Mouse (Mus musculus) kidney, postnatal 0 days (tissue): ENCODE data around the gene Zyg11b. TPM values are rescaled to one million over a fixed set of nuclear protein-coding genes. Genes with fewer than 3 reads are reported as not detected.
A peak's percentile ranks its signal among the peaks of the same experiment; 100 is the strongest.

ENCODE experiments used
- ATAC-seq: fragments of 200-750 bp; cut with Nextera tagmentation; replicated peaks from 2 replicates; pipeline ENCODE4 v1.8.0; 2017; ENCODE audit warnings: low read depth, moderate number of reproducible peaks, moderate TSS enrichment, moderate library complexity; ENCODE audit not compliant: low FRiP score
- DNase-seq: peaks from one replicate; pipeline ENCODE4 v3.0.0-alpha.2; 2016; ENCODE audit warnings: low spot score
- H3K27ac ChIP-seq: fragments of 300-500 bp; sonication (generic); 2 replicates; pipeline ENCODE4 v1.5.1; 2014; ENCODE audit warnings: mild to moderate bottlenecking
- H3K27me3 ChIP-seq: fragments of 300-500 bp; sonication (generic); 2 replicates; pipeline ENCODE4 v1.6.1; 2014; ENCODE audit warnings: low read length, mixed read lengths; ENCODE audit not compliant: insufficient read depth
- H3K36me3 ChIP-seq: fragments of 300-500 bp; sonication (generic); 2 replicates; pipeline ENCODE4 v1.6.1; 2014; ENCODE audit warnings: low read length, mixed read lengths; ENCODE audit not compliant: insufficient read depth
- H3K4me1 ChIP-seq: fragments of 300-500 bp; sonication (generic); replicated peaks from 2 replicates; pipeline ENCODE4 v1.6.1; 2014; ENCODE audit warnings: antibody characterized with exemption, low read length, mixed read lengths; ENCODE audit not compliant: insufficient read depth
- H3K4me2 ChIP-seq: fragments of 300-500 bp; sonication (generic); 2 replicates; pipeline ENCODE4 v1.6.1; 2014; ENCODE audit warnings: mild to moderate bottlenecking, low read length, moderate library complexity, mixed read lengths
- H3K4me3 ChIP-seq: fragments of 300-500 bp; sonication (generic); replicated peaks from 2 replicates; pipeline ENCODE4 v1.5.1; 2014; ENCODE audit warnings: low read depth, low read length
- H3K9ac ChIP-seq: fragments of 300-500 bp; sonication (generic); 2 replicates; pipeline ENCODE4 v1.6.1; 2014; ENCODE audit warnings: low read depth, low read length
- H3K9me3 ChIP-seq: fragments of 300-500 bp; sonication (generic); replicated peaks from 2 replicates; pipeline ENCODE4 v1.6.1; 2016; ENCODE audit warnings: low read length, inconsistent platforms, mixed read lengths
- CTCF ChIP-seq: IDR thresholded peaks from 2 replicates; pipeline ENCODE4 v1.5.1; 2016; ENCODE audit warnings: antibody characterized with exemption, low read depth, mild to moderate bottlenecking, moderate library complexity
- WGBS: fragments of 180-500 bp; shearing (Covaris S2); extraction: QIAGEN DNeasy Blood & Tissue Kit; methylation state at CpG from one replicate; pipeline ENCODE4 v1.1.7; 2014; 5-methylcytosine and 5-hydroxymethylcytosine counted together
- polyA plus RNA-seq: library from polyadenylated mRNA; unstranded; fragments of >200 nt; fragmentation: Nextera tagmentation; extraction: Ambion mirVana; gene quantifications from 2 replicates; pipeline ENCODE4 v1.2.1, GENCODE M21; 2015

Gene Zyg11b
- polyA plus RNA-seq, 1 experiment from 2014 or later, result 7.4 TPM

- Histone ChIP-seq H3K36me3 (no peaks in the 10 kb centered on the region), H3K9ac (no peak overlapping the region), H3K4me2 (no peak overlapping the region), H3K4me1 (peaks cover 20% of the 10 kb centered on the region), H3K9me3 (no peaks in the 10 kb centered on the region), H3K27me3 (no peaks in the 10 kb centered on the region), H3K27ac (peak overlapping the region; percentile 42; the same call in 1 of the 2 replicates), H3K4me3 (no peak overlapping the region)
- no peak for TF ChIP-seq CTCF
- ATAC-seq (no peak), DNase-seq (peak; percentile 83)
- 13% methylated on average over 7 of the region's 7 CpGs for WGBS
Observed at GRCm38 (mm10) chr4:108344631-108345083, 43.8 kb upstream of the Zyg11b start.

GRCm38 (mm10) chr4:108339277-108339690, 38.4 kb upstream of the Zyg11b start:
- WGBS, result 22% methylated on average over 4 of the region's 4 CpGs
- Histone ChIP-seq H3K9ac (no peak overlapping the region), H3K4me1 (0 out of 2 replicates have a peak, but pooled peaks cover 2% of the 10 kb centered on the region), H3K4me2 (no peak overlapping the region), H3K4me3 (no peak overlapping the region), H3K9me3 (no peaks in the 10 kb centered on the region), H3K27ac (no peak overlapping the region), H3K27me3 (no peaks in the 10 kb centered on the region), H3K36me3 (peaks cover 14% of the 10 kb centered on the region)
- ATAC-seq (peak; percentile 64), DNase-seq (peak; percentile 93)
- TF ChIP-seq CTCF, result peak; percentile 91

- no peak for ATAC-seq
- H3K27ac ChIP-seq, result no peak overlapping the region
- TF ChIP-seq CTCF, result no peak
- no peaks in the 10 kb centered on the region for H3K9me3 ChIP-seq
- WGBS, result 75% methylated on average over 10 of the region's 10 CpGs
- H3K27me3 ChIP-seq, result no peaks in the 10 kb centered on the region
- H3K4me2 ChIP-seq, result no peak overlapping the region
- H3K36me3 ChIP-seq, result peaks cover 18% of the 10 kb centered on the region
- no peak overlapping the region for H3K9ac ChIP-seq
- no peak for DNase-seq
- no peaks in the 10 kb centered on the region for H3K4me1 ChIP-seq
- no peak overlapping the region for H3K4me3 ChIP-seq
Observed at GRCm38 (mm10) chr4:108338811-108339210, 37.9 kb upstream of the Zyg11b start.

- WGBS, result 58% methylated on average over 9 of the region's 9 CpGs
- Histone ChIP-seq H3K4me2 (no peak overlapping the region), H3K9me3 (no peaks in the 10 kb centered on the region), H3K4me3 (no peak overlapping the region), H3K4me1 (no peaks in the 10 kb centered on the region), H3K36me3 (peaks cover 20% of the 10 kb centered on the region), H3K27ac (no peak overlapping the region), H3K27me3 (no peaks in the 10 kb centered on the region), H3K9ac (no peak overlapping the region)
- TF ChIP-seq CTCF, result no peak
- ATAC-seq, result no peak
- DNase-seq, result no peak
Observed at GRCm38 (mm10) chr4:108338321-108338733, 37.4 kb upstream of the Zyg11b start.

GRCm38 (mm10) chr4:108337817-108338216, 36.9 kb upstream of the Zyg11b start:
- H3K4me1 ChIP-seq, result no peaks in the 10 kb centered on the region
- H3K4me2 ChIP-seq, result no peak overlapping the region
- TF ChIP-seq CTCF, result no peak
- no peaks in the 10 kb centered on the region for H3K9me3 ChIP-seq
- H3K9ac ChIP-seq, result no peak overlapping the region
- H3K4me3 ChIP-seq, result no peak overlapping the region
- H3K27me3 ChIP-seq, result no peaks in the 10 kb centered on the region
- DNase-seq (no peak), ATAC-seq (no peak)
- 62% methylated on average over 3 of the region's 3 CpGs for WGBS
- no peak overlapping the region for H3K27ac ChIP-seq
- H3K36me3 ChIP-seq, result peaks cover 20% of the 10 kb centered on the region

- H3K27ac ChIP-seq, result no peak overlapping the region
- H3K4me2 ChIP-seq, result no peak overlapping the region
- DNase-seq (no peak), ATAC-seq (no peak)
- peaks cover 20% of the 10 kb centered on the region for H3K36me3 ChIP-seq
- no peaks in the 10 kb centered on the region for H3K9me3 ChIP-seq
- no peak for TF ChIP-seq CTCF
- H3K9ac ChIP-seq, result no peak overlapping the region
- 78% methylated on average over 2 of the region's 2 CpGs for WGBS
- H3K4me3 ChIP-seq, result no peak overlapping the region
- H3K4me1 ChIP-seq, result no peaks in the 10 kb centered on the region
- H3K27me3 ChIP-seq, result no peaks in the 10 kb centered on the region
Observed at GRCm38 (mm10) chr4:108336765-108337164, 35.9 kb upstream of the Zyg11b start.

GRCm38 (mm10) chr4:108335413-108335812, 34.5 kb upstream of the Zyg11b start:
- Histone ChIP-seq H3K9me3 (no peaks in the 10 kb centered on the region), H3K27me3 (no peaks in the 10 kb centered on the region), H3K27ac (peak overlapping the region; percentile 31; the same call in 1 of the 2 replicates), H3K4me1 (no peaks in the 10 kb centered on the region), H3K9ac (no peak overlapping the region), H3K36me3 (peaks cover 20% of the 10 kb centered on the region), H3K4me3 (no peak overlapping the region), H3K4me2 (no peak overlapping the region)
- DNase-seq, result peak; percentile 17
- no peak for ATAC-seq
- TF ChIP-seq CTCF, result no peak
- 87% methylated on average over 6 of the region's 6 CpGs for WGBS
